Mouse (Mus musculus): Measurements from ENCODE around the gene Dpagt1.
"Not testable (repeated sequence)": the region's sequence is repeated elsewhere in the genome, so short reads cannot be mapped to it uniquely, and the experiment has no call there.

Dpagt1 gene

DNA sequence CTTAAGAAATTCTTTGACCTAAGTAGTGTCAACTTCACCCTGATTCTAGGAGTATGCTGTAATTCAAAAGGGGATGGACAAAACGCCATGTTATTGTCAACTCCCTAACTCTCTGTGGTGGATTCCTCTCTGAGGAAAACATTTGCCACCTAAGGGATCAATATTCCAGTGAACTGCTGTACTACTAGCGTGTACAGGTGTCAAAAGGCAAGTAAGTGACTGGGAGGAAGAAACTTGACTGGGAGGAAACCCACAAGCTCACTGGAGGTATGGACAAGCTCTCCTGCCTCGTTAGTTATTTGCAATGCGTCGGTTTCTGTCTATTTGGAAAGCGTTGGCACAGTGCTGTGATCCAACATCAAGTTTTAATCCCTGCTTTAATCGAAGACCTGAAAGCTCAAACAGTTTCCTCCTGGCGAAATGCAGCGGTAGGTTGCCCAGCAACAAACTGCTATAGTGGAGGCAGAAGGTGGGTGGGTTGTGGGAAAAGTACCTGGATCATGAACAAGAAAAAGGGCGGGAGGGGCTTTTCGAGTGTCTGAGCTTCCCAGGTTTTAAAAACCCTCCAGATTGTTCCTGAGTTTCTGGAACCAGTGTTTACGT is at the start of gene Dpagt1:
Gene Dpagt1 (plus strand): TSS at position 252 of the 603 bp plus-strand sequence.
- DNase-seq = no peak

- DNase-seq = no peak
Observed at GRCm38 (mm10) chr9:44283183-44283582, 42.6 kb upstream of the Dpagt1 start.

DNA sequence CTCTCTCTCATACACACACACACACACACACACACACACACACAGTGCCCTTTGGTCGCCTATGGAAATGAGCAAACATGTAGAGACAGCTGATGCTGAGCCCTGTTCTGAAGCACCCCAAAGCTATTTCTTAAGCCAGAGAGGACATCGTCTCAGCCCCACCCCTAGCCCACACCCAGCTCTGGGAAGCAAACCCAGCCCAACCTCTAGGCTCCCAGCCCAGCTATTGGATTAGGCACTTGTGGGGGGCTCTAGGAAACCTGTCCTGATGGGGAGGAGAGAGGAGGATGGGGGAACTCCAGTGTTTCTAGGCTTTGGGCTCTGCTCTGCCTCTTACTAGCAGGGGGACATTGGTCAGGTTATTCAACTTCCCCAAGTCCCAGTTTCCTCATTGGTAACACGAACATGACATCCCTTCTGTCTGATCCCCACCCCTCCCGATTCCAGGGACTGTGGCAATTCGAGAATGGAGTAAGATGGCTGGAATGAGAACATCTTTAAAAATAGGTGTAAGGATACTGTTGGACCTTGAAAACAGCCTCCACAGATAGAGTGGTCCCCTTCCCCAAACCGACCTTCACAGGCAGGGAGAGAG is 39.5 kb upstream of the Dpagt1 start:
- DNase-seq = no peak

- DNase-seq = no peak
Observed at GRCm38 (mm10) chr9:44287003-44287400, 38.8 kb upstream of the Dpagt1 start.

GRCm38 (mm10) chr9:44287401-44288075 is 38.3 kb upstream of the Dpagt1 start:
- no peak for DNase-seq

GRCm38 (mm10) chr9:44288076-44288958 is 37.5 kb upstream of the Dpagt1 start, which contains the start of gene Abcg4:
TSS of gene Abcg4 (minus strand) at chr9:44288615.
- peak in 1 of 2 experiments; percentile 20 for DNase-seq

GRCm38 (mm10) chr9:44288959-44289291 is 36.9 kb upstream of the Dpagt1 start:
- DNase-seq = no peak

DNA sequence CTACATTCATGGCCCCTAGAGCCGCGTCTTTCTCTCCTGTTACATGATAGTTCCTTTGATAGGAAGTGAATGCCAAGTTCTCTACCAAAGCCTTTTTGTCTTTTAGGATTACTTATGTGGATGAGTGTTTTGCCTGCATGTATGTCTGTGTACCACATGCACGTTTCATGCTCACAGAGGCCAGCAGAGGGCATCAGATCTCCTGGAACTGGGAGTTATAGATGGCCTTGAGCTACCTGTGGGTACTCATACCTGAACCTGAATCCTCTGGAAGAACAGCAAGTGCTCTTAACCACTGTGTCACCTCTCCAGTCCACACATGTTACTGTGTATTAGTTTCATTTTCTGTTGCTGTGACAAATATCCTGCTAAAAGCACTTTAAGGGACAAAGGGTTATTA is 33.3 kb upstream of the Dpagt1 start:
- DNase-seq = peak in 1 of 2 experiments; percentile 58

DNA sequence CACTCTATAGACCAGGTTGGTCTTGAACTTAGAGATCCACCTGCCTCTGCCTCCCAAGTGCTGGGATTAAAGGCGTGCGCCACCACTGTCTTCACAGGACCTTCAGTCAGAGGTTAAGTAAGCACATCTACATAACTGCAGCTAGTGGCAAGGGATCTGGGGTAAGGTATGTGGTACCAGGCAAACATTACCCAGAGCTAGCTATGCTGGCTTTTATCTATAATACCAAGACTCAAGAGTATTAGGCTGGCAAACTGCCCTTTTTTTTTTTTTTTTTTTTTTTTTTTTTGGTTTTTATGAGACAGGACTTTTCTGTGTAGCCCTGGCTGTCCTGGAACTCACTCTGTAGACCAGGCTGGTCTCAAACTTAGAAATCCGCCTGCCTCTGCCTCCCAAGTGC is 25.8 kb upstream of the Dpagt1 start:
- not testable (repeated sequence) for DNase-seq

DNA sequence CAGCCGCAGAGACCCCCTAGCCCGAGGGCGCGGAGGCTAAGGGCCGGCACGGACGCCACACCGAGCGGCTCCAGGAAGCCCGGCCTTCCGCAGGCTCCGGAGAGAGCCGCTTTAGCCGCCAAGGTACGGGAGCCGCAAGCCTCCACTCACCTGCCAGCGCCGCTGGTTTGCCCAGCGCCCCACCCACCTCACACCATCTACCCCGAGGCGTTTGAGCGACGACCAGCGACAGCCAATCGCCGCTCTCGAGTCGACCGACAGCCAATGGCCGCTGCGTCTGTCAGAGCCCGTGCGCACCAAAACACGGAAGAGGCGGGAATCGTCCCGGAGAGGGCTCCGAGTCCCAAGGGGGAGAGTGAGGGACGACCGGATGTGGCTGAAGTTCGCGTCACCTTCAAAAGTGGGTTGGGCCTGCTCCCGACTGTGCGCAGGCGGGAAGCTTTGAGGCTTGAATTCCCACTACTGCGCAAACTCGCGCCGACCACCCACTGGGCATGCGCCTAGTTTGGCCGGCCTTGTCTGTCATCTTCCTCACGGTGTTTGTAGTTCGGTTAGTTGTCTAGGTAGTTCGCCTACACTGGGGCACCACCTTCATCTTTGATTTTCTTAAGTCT is 20.2 kb upstream of the Dpagt1 start, which contains the start of gene Hinfp:
Gene Hinfp (minus strand): TSS at position 206 of the 614 bp plus-strand sequence.
- DNase-seq = peak; percentile 93 to 98

DNA sequence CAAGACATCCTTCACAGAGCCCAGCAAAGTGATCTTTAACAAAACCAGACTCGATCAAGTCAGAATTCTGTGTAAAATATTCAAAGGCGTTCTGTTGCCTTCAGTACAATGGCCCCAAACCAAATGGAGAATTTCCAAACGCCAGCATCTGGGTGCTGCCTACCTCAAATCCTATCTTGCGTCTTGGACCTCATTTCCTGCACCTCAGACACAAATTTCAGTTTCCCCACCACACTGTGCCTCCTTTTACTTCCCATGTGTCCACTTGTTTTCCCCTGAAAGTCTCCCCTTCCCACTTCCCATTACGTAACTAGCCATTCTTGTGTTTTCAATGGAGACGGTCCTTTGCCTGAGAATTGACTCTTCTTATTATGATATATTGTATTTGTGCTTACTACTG is 19.3 kb upstream of the Dpagt1 start:
- no peak for DNase-seq

DNA sequence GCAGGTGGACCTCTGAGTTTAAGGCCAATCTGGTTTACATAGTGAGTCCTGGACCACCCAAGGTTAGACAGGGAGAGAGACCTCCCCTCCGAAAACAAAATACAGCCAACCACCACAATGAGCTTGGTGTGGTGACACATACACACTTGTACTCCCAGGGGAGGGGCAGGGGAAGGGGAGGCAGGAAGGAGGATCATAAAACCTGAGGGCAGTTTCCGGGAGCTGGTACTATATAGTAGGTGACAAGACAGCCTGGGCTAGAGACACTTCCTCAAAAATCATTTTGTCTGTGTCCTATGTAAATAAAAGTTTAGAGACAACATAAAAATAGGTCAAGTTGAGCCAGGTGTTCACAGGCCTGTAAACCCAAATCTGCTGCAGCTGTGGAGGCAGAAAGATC is 18.6 kb upstream of the Dpagt1 start:
- DNase-seq = no peak

DNA sequence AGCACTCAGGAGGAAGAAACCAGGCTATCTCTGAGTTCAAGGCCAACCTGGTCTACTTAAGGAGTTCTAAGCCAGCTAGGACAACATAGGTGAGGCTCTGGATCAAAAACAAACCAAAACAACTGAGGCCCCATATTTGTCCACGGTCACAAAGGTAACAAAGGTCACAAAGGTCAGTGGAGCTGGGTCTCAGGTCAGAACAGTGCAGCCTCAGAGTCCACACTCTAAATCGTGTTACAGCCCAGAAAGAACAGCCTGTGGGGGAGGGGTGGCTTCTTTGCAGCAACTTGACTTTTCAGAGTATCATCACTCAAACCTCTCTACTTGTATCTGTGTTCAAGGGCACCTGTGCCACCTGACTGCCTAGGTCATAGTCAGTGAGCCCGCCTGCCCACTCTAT is 16.1 kb upstream of the Dpagt1 start:
- DNase-seq = no peak

- DNase-seq = no peak
Observed at GRCm38 (mm10) chr9:44310750-44311135, 15.1 kb upstream of the Dpagt1 start.

- DNase-seq = no peak
Observed at GRCm38 (mm10) chr9:44311136-44312134, 14.4 kb upstream of the Dpagt1 start.

GRCm38 (mm10) chr9:44313476-44314256 is 12.2 kb upstream of the Dpagt1 start:
- no peak for DNase-seq

GRCm38 (mm10) chr9:44314257-44314547 is 11.6 kb upstream of the Dpagt1 start:
- no peak for DNase-seq

DNA sequence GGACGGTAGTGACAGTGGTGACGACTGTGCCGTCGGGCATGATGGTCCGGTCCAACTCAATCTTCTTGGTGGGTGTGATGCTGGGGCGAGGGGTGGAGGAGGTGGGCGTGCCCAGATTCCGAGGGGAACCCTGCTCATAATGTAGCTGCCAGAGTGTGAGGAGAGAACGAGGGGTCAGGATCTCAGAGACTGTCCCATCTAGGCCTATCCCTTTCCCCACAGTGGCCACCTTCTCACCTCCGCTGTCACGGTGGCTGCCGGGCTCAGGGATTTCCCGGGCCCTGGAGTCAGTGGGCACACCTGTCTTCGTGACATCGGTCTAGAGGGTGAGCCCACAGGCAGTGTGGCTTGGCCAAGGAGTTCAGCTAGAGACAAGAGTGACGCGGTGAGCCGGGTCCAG is 10.9 kb upstream of the Dpagt1 start:
- DNase-seq = no peak

DNA sequence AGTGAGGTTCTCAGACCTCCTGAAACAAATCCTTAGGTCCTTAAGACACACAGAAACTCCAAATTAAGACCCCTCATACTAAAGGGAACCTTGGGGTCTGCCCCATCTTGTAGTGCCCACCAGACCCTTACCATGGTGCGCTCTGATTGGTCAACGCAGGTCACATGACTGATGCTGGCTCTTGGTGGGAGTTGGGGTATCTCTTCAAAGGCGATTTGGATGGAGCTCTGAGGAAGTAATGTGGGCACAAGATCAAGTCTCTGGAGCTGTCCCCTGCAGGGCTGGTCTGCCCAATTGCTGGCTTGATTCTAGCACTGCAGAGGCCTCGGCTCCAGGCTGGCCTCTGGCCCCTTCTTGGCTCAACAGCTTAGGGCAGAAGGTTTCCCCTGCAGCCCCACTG is 8.4 kb upstream of the Dpagt1 start:
- DNase-seq = no peak

- DNase-seq = no peak
Observed at GRCm38 (mm10) chr9:44318076-44318825, 7.6 kb upstream of the Dpagt1 start.
